9 mouse cellular contexts compared by ENCODE assay signal in genomic region chr1:153054112-153054821, GRCm38 (mm10).
DNase-seq lines count a peak whose midpoint lies in the region; ATAC-seq and TF ChIP-seq lines count a peak whose summit lies in the region.
"Had no signal": no experiment of that assay in that cellular context is flagged by ENCODE, and none has a peak within 500 bp of the region (broad histone marks: within the 10 kb centered on the region; RNA-seq: fewer than 3 reads in every experiment).

No protein-coding gene starts in this region.

- H3K4me1 ChIP-seq in hindbrain, embryonic 12.5 days, result peaks cover 24% of the 10 kb centered on the region

- DNase-seq in left cerebral cortex, postnatal 10 days (ENCODE audit: extremely low spot score in 1 of 2, low spot score in 2 of 2), result peak; percentile 39 to 66
- no peak for DNase-seq in left cerebral cortex, postnatal 36 days (ENCODE audit: low spot score in 2 of 2)
- DNase-seq in cerebellum, postnatal 25 days, result peak; percentile 83 to 91
- DNase-seq in spleen, postnatal 10 days (ENCODE audit: low spot score in 2 of 2), result no peak
- no peak for DNase-seq in frontal cortex, postnatal 10 days (ENCODE audit: low spot score in 2 of 2)

- WGBS in hindbrain, embryonic 12.5 days, result 12% methylated on average over 11 of the region's 11 CpGs

- H3K9me3 ChIP-seq in hindbrain, embryonic 12.5 days (replicated peaks), result no peaks in the 10 kb centered on the region

- peaks cover 28% of the 10 kb centered on the region for H3K27me3 ChIP-seq in hindbrain, embryonic 12.5 days
- no peaks in the 10 kb centered on the region for H3K27me3 ChIP-seq in myocyte (ENCODE audit: control insufficient read depth, insufficient read depth, insufficient read length)

- no peak for TF ChIP-seq POLR2A in myocyte (IDR thresholded peaks at IDR 0.05; ENCODE audit: insufficient read length, low read depth)

- H3K36me3 ChIP-seq in hindbrain, embryonic 12.5 days, result no peaks in the 10 kb centered on the region
- no peaks in the 10 kb centered on the region for H3K36me3 ChIP-seq in myocyte (ENCODE audit: control insufficient read depth, insufficient read depth)

- no peaks in the 10 kb centered on the region for H3K79me2 ChIP-seq in myocyte (ENCODE audit: control insufficient read depth, insufficient read depth)

- ATAC-seq in hindbrain, embryonic 12.5 days (ENCODE audit: low FRiP score), result peak; percentile 81
- no peak for ATAC-seq in inflammation-experienced regulatory T-cells, adult 6 months

- H3K4me3 ChIP-seq in hindbrain, embryonic 12.5 days, result no peak overlapping the region
- no peak overlapping the region for H3K4me3 ChIP-seq in myocyte

- H3ac ChIP-seq in myocyte (ENCODE audit: control insufficient read depth, insufficient read length), result no peak overlapping the region

- intact Hi-C loops in left cerebral cortex, postnatal 10 days (cut with DNase I), result no loop called here
- intact Hi-C loops in left cerebral cortex, postnatal 36 days (cut with DNase I), result no loop called here

- peak overlapping the region; percentile 57; the same call in 1 of the 2 replicates for H3K27ac ChIP-seq in hindbrain, embryonic 12.5 days
- H3K27ac ChIP-seq: macrophage had no signal

- no peak overlapping the region for H3K9ac ChIP-seq in hindbrain, embryonic 12.5 days

- 0 out of 2 replicates have a peak overlapping the region, but pooled peaks have one; percentile 13 for H3K4me2 ChIP-seq in hindbrain, embryonic 12.5 days (replicated peaks)
- H3K4me2 ChIP-seq in myocyte (ENCODE audit: low read depth), result peak overlapping the region; percentile 60

TF ChIP-seq in myocyte, 11 proteins besides CTCF, POLR2A, EP300 and RAD21:
- TF ChIP-seq MYOD1 (IDR thresholded peaks at IDR 0.05; ENCODE audit: control insufficient read depth in 1 of 3, insufficient read length in 2 of 3, low read depth in 2 of 3) (no peak), TCF3 (IDR thresholded peaks at IDR 0.05; ENCODE audit: insufficient read length, low read depth) (no peak), REST (IDR thresholded peaks at IDR 0.05; ENCODE audit: insufficient read depth, insufficient read length) (no peak), SRF (IDR thresholded peaks at IDR 0.05; ENCODE audit: control insufficient read depth, insufficient read length, low read depth) (no peak), MYOG (IDR thresholded peaks at IDR 0.05; ENCODE audit: control insufficient read depth in 1 of 3, insufficient read depth in 1 of 3, insufficient read length in 2 of 3, low read depth in 2 of 3) (no peak), POLR2AphosphoS2 (IDR thresholded peaks at IDR 0.05; ENCODE audit: insufficient read length, low read depth) (no peak), TCF12 (IDR thresholded peaks at IDR 0.05; ENCODE audit: insufficient read depth, poor library complexity, severe bottlenecking) (no peak), CEBPB (IDR thresholded peaks at IDR 0.05; ENCODE audit: insufficient read depth, poor library complexity, severe bottlenecking) (no peak), USF1 (IDR thresholded peaks at IDR 0.05; ENCODE audit: low read depth) (no peak), MAX (IDR thresholded peaks at IDR 0.05; ENCODE audit: low read depth) (no peak), E2F4 (IDR thresholded peaks at IDR 0.05; ENCODE audit: insufficient read depth) (no peak)

Comparison
In these comparisons a context has a peak if more than half of its experiments do, and no peak if none do; other contexts are left out.
1. DNase-seq: peak in left cerebral cortex, postnatal 10 days (2 of 2) and cerebellum, postnatal 25 days (2 of 2); none in left cerebral cortex, postnatal 36 days (0 of 2), spleen, postnatal 10 days (0 of 2) and frontal cortex, postnatal 10 days (0 of 2).